In genomic region chr10:39572672-39573051, GRCm38 (mm10) we compare ENCODE assay signal across 8 mouse cellular contexts. TPM values are rescaled to one million over a fixed set of nuclear protein-coding genes. Genes with fewer than 3 reads are reported as not detected.
DNase-seq lines count a peak whose midpoint lies in the region; ATAC-seq and TF ChIP-seq lines count a peak whose summit lies in the region.

No protein-coding gene starts in this region.

- peaks cover 9% of the 10 kb centered on the region; the same call in 1 of the 2 replicates for H3K4me1 ChIP-seq in lung, embryonic 14.5 days (ENCODE audit: insufficient read depth)
- H3K4me1 ChIP-seq in embryonic facial prominence, embryonic 12.5 days = peaks cover 21% of the 10 kb centered on the region
- peaks cover 32% of the 10 kb centered on the region for H3K4me1 ChIP-seq in hindbrain, embryonic 15.5 days (replicated peaks)
- H3K4me1 ChIP-seq in midbrain, postnatal 0 days (ENCODE audit: insufficient read depth, low read length) = peaks cover 17% of the 10 kb centered on the region; the same call in 1 of the 2 replicates

- H3K36me3 ChIP-seq in lung, embryonic 14.5 days (ENCODE audit: insufficient read depth) = no peaks in the 10 kb centered on the region
- no peaks in the 10 kb centered on the region for H3K36me3 ChIP-seq in embryonic facial prominence, embryonic 12.5 days
- H3K36me3 ChIP-seq in hindbrain, embryonic 15.5 days = no peaks in the 10 kb centered on the region
- H3K36me3 ChIP-seq in midbrain, postnatal 0 days (ENCODE audit: insufficient read depth, low read length) = no peaks in the 10 kb centered on the region

- no peaks in the 10 kb centered on the region for H3K9me3 ChIP-seq in lung, embryonic 14.5 days (ENCODE audit: low read depth, low read length)
- no peaks in the 10 kb centered on the region for H3K9me3 ChIP-seq in embryonic facial prominence, embryonic 12.5 days
- H3K9me3 ChIP-seq in hindbrain, embryonic 15.5 days = no peaks in the 10 kb centered on the region
- H3K9me3 ChIP-seq in midbrain, postnatal 0 days (ENCODE audit: low read length) = no peaks in the 10 kb centered on the region

- ATAC-seq in lung, embryonic 14.5 days (ENCODE audit: insufficient read depth) = peak; percentile 32; the same call in 1 of the 2 replicates
- no peak for ATAC-seq in embryonic facial prominence, embryonic 12.5 days (ENCODE audit: insufficient number of reproducible peaks, insufficient read depth, low FRiP score, low TSS enrichment)
- ATAC-seq in hindbrain, embryonic 15.5 days (ENCODE audit: low FRiP score, low read depth) = no peak
- ATAC-seq in midbrain, postnatal 0 days (ENCODE audit: low FRiP score) = no peak
- ATAC-seq in erythroblast, adult 5-6 weeks (replicated peaks; ENCODE audit: low FRiP score, poor library complexity, severe bottlenecking) = no peak
- ATAC-seq in monocyte, adult 5-6 weeks (replicated peaks; ENCODE audit: insufficient number of reproducible peaks, low FRiP score, low TSS enrichment, poor library complexity, severe bottlenecking) = no peak

- H3K27ac ChIP-seq in lung, embryonic 14.5 days (ENCODE audit: low read depth) = no peak overlapping the region; the same call in 1 of the 2 replicates
- peak overlapping the region; percentile 43; the same call in 1 of the 2 replicates for H3K27ac ChIP-seq in embryonic facial prominence, embryonic 12.5 days
- peak overlapping the region; percentile 83 for H3K27ac ChIP-seq in hindbrain, embryonic 15.5 days (replicated peaks)
- peak overlapping the region; percentile 62 for H3K27ac ChIP-seq in midbrain, postnatal 0 days (ENCODE audit: low read depth, low read length)

- peak; percentile 34 for DNase-seq in lung, embryonic 14.5 days
- DNase-seq in lung, postnatal 14 days = no peak
- DNase-seq in midbrain, postnatal 0 days (ENCODE audit: low spot score) = no peak
- no peak for DNase-seq in cerebellum, adult 11 months

- no peak overlapping the region for H3K4me3 ChIP-seq in lung, embryonic 14.5 days (ENCODE audit: low read depth, low read length)
- H3K4me3 ChIP-seq in embryonic facial prominence, embryonic 12.5 days = no peak overlapping the region
- H3K4me3 ChIP-seq in hindbrain, embryonic 15.5 days = no peak overlapping the region
- H3K4me3 ChIP-seq in midbrain, postnatal 0 days (ENCODE audit: low read depth, low read length) = no peak overlapping the region

- no peak for TF ChIP-seq CTCF in lung, embryonic 14.5 days (IDR thresholded peaks at IDR 0.05; ENCODE audit: low read depth)
- TF ChIP-seq CTCF in midbrain, postnatal 0 days (IDR thresholded peaks at IDR 0.05) = no peak

- WGBS in lung, embryonic 14.5 days = 35% methylated on average over 6 of the region's 6 CpGs
- 56% methylated on average over 6 of the region's 6 CpGs for WGBS in embryonic facial prominence, embryonic 12.5 days
- 35% methylated on average over 6 of the region's 6 CpGs for WGBS in hindbrain, embryonic 15.5 days
- WGBS in midbrain, postnatal 0 days = 32% methylated on average over 6 of the region's 6 CpGs

- H3K27me3 ChIP-seq in lung, embryonic 14.5 days (ENCODE audit: insufficient read depth, low read length) = no peaks in the 10 kb centered on the region
- no peaks in the 10 kb centered on the region for H3K27me3 ChIP-seq in embryonic facial prominence, embryonic 12.5 days
- no peaks in the 10 kb centered on the region for H3K27me3 ChIP-seq in hindbrain, embryonic 15.5 days
- no peaks in the 10 kb centered on the region for H3K27me3 ChIP-seq in midbrain, postnatal 0 days (ENCODE audit: insufficient read depth, low read length)

- no peak overlapping the region for H3K4me2 ChIP-seq in lung, embryonic 14.5 days
- no peak overlapping the region for H3K4me2 ChIP-seq in embryonic facial prominence, embryonic 12.5 days (replicated peaks)
- H3K4me2 ChIP-seq in hindbrain, embryonic 15.5 days = no peak overlapping the region
- no peak overlapping the region for H3K4me2 ChIP-seq in midbrain, postnatal 0 days (ENCODE audit: low read depth, low read length, poor library complexity, severe bottlenecking)

- no peak overlapping the region for H3K9ac ChIP-seq in lung, embryonic 14.5 days
- no peak overlapping the region for H3K9ac ChIP-seq in embryonic facial prominence, embryonic 12.5 days
- H3K9ac ChIP-seq in hindbrain, embryonic 15.5 days = no peak overlapping the region
- 0 out of 2 replicates have a peak overlapping the region, but pooled peaks have one; percentile 4 for H3K9ac ChIP-seq in midbrain, postnatal 0 days (replicated peaks; ENCODE audit: low read length, poor library complexity, severe bottlenecking)

RNA-seq across cellular contexts. Expression of gene Traf3ip2, which starts 40.1 kb away (rescaled TPM):
- 27.9 TPM in 2 replicates for polyA plus RNA-seq in lung, embryonic 14.5 days (2014; fragmentation: Nextera tagmentation; extraction: Ambion mirVana)
- polyA plus RNA-seq in embryonic facial prominence, embryonic 12.5 days (2016; fragmentation: Nextera tagmentation; extraction: Ambion mirVana) = 11.4 and 12.4 TPM in 2 replicates
- polyA plus RNA-seq in hindbrain, embryonic 15.5 days (2015; fragmentation: Nextera tagmentation; extraction: Ambion mirVana) = 7.4 and 7.9 TPM in 2 replicates
- total RNA-seq in midbrain, postnatal 0 days (2014; rRNA removed) = 0.47 and 1.9 TPM in 2 replicates
- polyA plus RNA-seq in midbrain, postnatal 0 days (2015; fragmentation: Nextera tagmentation; extraction: Ambion mirVana) = 4.2 and 6.1 TPM in 2 replicates
- total RNA-seq in erythroblast, adult 5-6 weeks (2015; ENCODE audit: low replicate concordance) = not detected in 2 replicates
- 0.70 TPM in 1 of 2 replicates, not detected in the other for total RNA-seq in erythroblast, adult 5-6 weeks (2017; ENCODE audit: low replicate concordance)
- total RNA-seq in monocyte, adult 5-6 weeks (2017) = 12.2 to 14.9 TPM (median 13.4 TPM) in 3 replicates
